Mouse (Mus musculus) stomach, embryonic 14.5 days (tissue): ENCODE results near the gene Snap91. TPM values are rescaled to one million over a fixed set of nuclear protein-coding genes. Genes with fewer than 3 reads are reported as not detected.

ENCODE experiments used
- ATAC-seq: fragments of 200-750 bp; cut with Nextera tagmentation; 2 replicates; pipeline ENCODE4 v1.8.0; 2017; ENCODE audit warnings: low read depth, moderate TSS enrichment; ENCODE audit not compliant: insufficient number of reproducible peaks, insufficient read depth, low FRiP score
- H3K27ac ChIP-seq: fragments of 300-500 bp; sonication (generic); 2 replicates; pipeline ENCODE4 v1.5.1; 2014; ENCODE audit warnings: mild to moderate bottlenecking, low read length, moderate library complexity, mixed read lengths
- H3K27me3 ChIP-seq: fragments of 300-500 bp; sonication (generic); 2 replicates; pipeline ENCODE4 v1.6.1; 2014; ENCODE audit warnings: low read length, control low read depth, mixed read lengths; ENCODE audit not compliant: control insufficient read depth, insufficient read depth
- H3K36me3 ChIP-seq: fragments of 300-500 bp; sonication (generic); 2 replicates; pipeline ENCODE4 v1.6.1; 2014; ENCODE audit warnings: mild to moderate bottlenecking, control low read depth, low read length, moderate library complexity, mixed read lengths; ENCODE audit not compliant: control insufficient read depth, insufficient read depth
- H3K4me1 ChIP-seq: fragments of 300-500 bp; sonication (generic); 2 replicates; pipeline ENCODE4 v1.6.1; 2014; ENCODE audit warnings: low read length, control low read depth, mixed read lengths; ENCODE audit not compliant: control insufficient read depth, insufficient read depth
- H3K4me2 ChIP-seq: fragments of 300-500 bp; sonication (generic); replicated peaks from 2 replicates; pipeline ENCODE4 v1.6.1; 2014; ENCODE audit warnings: low read depth, low read length, control low read depth
- H3K4me3 ChIP-seq: fragments of 300-500 bp; sonication (generic); 2 replicates; pipeline ENCODE4 v1.5.1; 2014; ENCODE audit warnings: low read depth, low read length, control low read depth
- H3K9ac ChIP-seq: fragments of 300-500 bp; sonication (generic); replicated peaks from 2 replicates; pipeline ENCODE4 v1.6.1; 2014; ENCODE audit warnings: low read depth, mild to moderate bottlenecking, control low read depth, low read length, moderate library complexity, mixed read lengths
- H3K9me3 ChIP-seq: fragments of 300-500 bp; sonication (generic); 2 replicates; pipeline ENCODE4 v1.6.1; 2016; ENCODE audit warnings: low read depth, low read length, control low read depth; ENCODE audit not compliant: control insufficient read depth
- WGBS: fragments of 180-500 bp; shearing (Covaris S2); extraction: QIAGEN DNeasy Blood & Tissue Kit; methylation state at CpG from one replicate; pipeline ENCODE4 v1.1.7; 2014; 5-methylcytosine and 5-hydroxymethylcytosine counted together
- polyA plus RNA-seq: library from polyadenylated mRNA; unstranded; fragments of >200 nt; fragmentation: Nextera tagmentation; extraction: Ambion mirVana; gene quantifications from 2 replicates; pipeline ENCODE4 v1.2.1, GENCODE M21; 2014

Gene Snap91
- polyA plus RNA-seq, 1 experiment from 2014 or later = 4.5 TPM

GRCm38 (mm10) chr9:86745926-86746581, 134.4 kb downstream of the Snap91 start:
- Histone ChIP-seq H3K4me1 (peaks cover 5% of the 10 kb centered on the region; the same call in 1 of the 2 replicates), H3K36me3 (no peaks in the 10 kb centered on the region), H3K27ac (no peak overlapping the region), H3K4me3 (no peak overlapping the region), H3K9me3 (no peaks in the 10 kb centered on the region), H3K27me3 (no peaks in the 10 kb centered on the region), H3K4me2 (no peak overlapping the region; the same call in 1 of the 2 replicates), H3K9ac (no peak overlapping the region)
- peak; percentile 54; the same call in 1 of the 2 replicates for ATAC-seq
- 16% methylated on average over 13 of the region's 13 CpGs for whole genome bisulfite sequencing

- Histone ChIP-seq H3K27me3 (no peaks in the 10 kb centered on the region), H3K4me3 (no peak overlapping the region; the same call in 1 of the 2 replicates), H3K4me1 (peaks cover 5% of the 10 kb centered on the region; the same call in 1 of the 2 replicates), H3K4me2 (peak overlapping the region; percentile 46), H3K9ac (no peak overlapping the region), H3K9me3 (no peaks in the 10 kb centered on the region), H3K27ac (no peak overlapping the region), H3K36me3 (no peaks in the 10 kb centered on the region)
- WGBS = 34% methylated on average over 5 of the region's 5 CpGs
- no peak for ATAC-seq
Measured at GRCm38 (mm10) chr9:86744041-86744440, 136.4 kb downstream of the Snap91 start.

GRCm38 (mm10) chr9:86742959-86743911, 137.2 kb downstream of the Snap91 start, which contains the start of gene Prss35:
TSS of gene Prss35 (plus strand) at chr9:86743649.
- H3K9ac ChIP-seq = no peak within 1 kb of the TSS
- H3K27ac ChIP-seq = no peak within 1 kb of the TSS
- peak; percentile 54; the same call in 1 of the 2 replicates for ATAC-seq
- no peaks in the 10 kb centered on the region for H3K9me3 ChIP-seq
- 5% methylated on average over 19 of the region's 19 CpGs for WGBS
- H3K36me3 ChIP-seq = no peaks in the 10 kb centered on the region
- H3K4me3 ChIP-seq = peak within 1 kb of the TSS; percentile 24
- H3K4me2 ChIP-seq = peak within 1 kb of the TSS; percentile 46
- H3K4me1 ChIP-seq = peaks cover 5% of the 10 kb centered on the region; the same call in 1 of the 2 replicates
- H3K27me3 ChIP-seq = no peaks in the 10 kb centered on the region

GRCm38 (mm10) chr9:86739971-86740370, 140.5 kb downstream of the Snap91 start:
- ATAC-seq = no peak
- H3K9me3 ChIP-seq = no peaks in the 10 kb centered on the region
- H3K4me1 ChIP-seq = peaks cover 5% of the 10 kb centered on the region; the same call in 1 of the 2 replicates
- H3K4me3 ChIP-seq = no peak overlapping the region
- H3K36me3 ChIP-seq = no peaks in the 10 kb centered on the region
- H3K27ac ChIP-seq = no peak overlapping the region
- no peaks in the 10 kb centered on the region for H3K27me3 ChIP-seq
- 39% methylated on average over 3 of the region's 3 CpGs for WGBS
- H3K9ac ChIP-seq = no peak overlapping the region
- H3K4me2 ChIP-seq = no peak overlapping the region

GRCm38 (mm10) chr9:86738801-86739200, 141.7 kb downstream of the Snap91 start:
- H3K4me2 ChIP-seq = no peak overlapping the region
- H3K4me1 ChIP-seq = peaks cover 5% of the 10 kb centered on the region; the same call in 1 of the 2 replicates
- H3K9ac ChIP-seq = no peak overlapping the region
- H3K9me3 ChIP-seq = no peaks in the 10 kb centered on the region
- no peaks in the 10 kb centered on the region for H3K27me3 ChIP-seq
- no peaks in the 10 kb centered on the region for H3K36me3 ChIP-seq
- no peak for ATAC-seq
- H3K27ac ChIP-seq = no peak overlapping the region
- no peak overlapping the region for H3K4me3 ChIP-seq
- 92% methylated on average over 8 of the region's 8 CpGs for WGBS

GRCm38 (mm10) chr9:86738067-86738466, 142.4 kb downstream of the Snap91 start:
- H3K9me3 ChIP-seq = no peaks in the 10 kb centered on the region
- 82% methylated on average over 1 of the region's 1 CpGs for WGBS
- H3K9ac ChIP-seq = no peak overlapping the region
- no peak overlapping the region for H3K4me2 ChIP-seq
- no peaks in the 10 kb centered on the region for H3K27me3 ChIP-seq
- ATAC-seq = no peak
- peaks cover 2% of the 10 kb centered on the region; the same call in 1 of the 2 replicates for H3K4me1 ChIP-seq
- H3K4me3 ChIP-seq = no peak overlapping the region
- H3K27ac ChIP-seq = no peak overlapping the region
- no peaks in the 10 kb centered on the region for H3K36me3 ChIP-seq

- Histone ChIP-seq H3K27ac (no peak overlapping the region), H3K9me3 (no peaks in the 10 kb centered on the region), H3K27me3 (no peaks in the 10 kb centered on the region), H3K9ac (no peak overlapping the region), H3K36me3 (no peaks in the 10 kb centered on the region), H3K4me2 (no peak overlapping the region), H3K4me3 (no peak overlapping the region), H3K4me1 (no peaks in the 10 kb centered on the region)
- no peak for ATAC-seq
- WGBS = 77% methylated on average over 4 of the region's 4 CpGs
Measured at GRCm38 (mm10) chr9:86736991-86737390, 143.5 kb downstream of the Snap91 start.

- H3K27ac ChIP-seq = no peak overlapping the region
- H3K9ac ChIP-seq = no peak overlapping the region
- no peak overlapping the region for H3K4me2 ChIP-seq
- H3K9me3 ChIP-seq = no peaks in the 10 kb centered on the region
- no peaks in the 10 kb centered on the region for H3K27me3 ChIP-seq
- no peaks in the 10 kb centered on the region for H3K36me3 ChIP-seq
- no peaks in the 10 kb centered on the region for H3K4me1 ChIP-seq
- WGBS = 55% methylated on average over 9 of the region's 9 CpGs
- ATAC-seq = no peak
- H3K4me3 ChIP-seq = no peak overlapping the region
Measured at GRCm38 (mm10) chr9:86734795-86735194, 145.7 kb downstream of the Snap91 start.
